Mouse (Mus musculus): Measurements from ENCODE around the gene Rnpc3.
A peak's percentile ranks its signal among the peaks of the same experiment; 100 is the strongest.

Rnpc3 gene

GRCm38 (mm10) chr3:113629606-113630359, at the start of gene Rnpc3:
Gene Rnpc3, minus strand, starts transcription at chr3:113630149.
- peak; percentile 96 to 98 for DNase-seq (ENCODE audit: low spot score in 2 of 2)

GRCm38 (mm10) chr3:113656940-113657339, 27.0 kb upstream of the Rnpc3 start:
- peak in 1 of 2 experiments; percentile 22 for DNase-seq (ENCODE audit: low spot score in 2 of 2)

- no peak for DNase-seq (ENCODE audit: low spot score in 2 of 2)
Measured at GRCm38 (mm10) chr3:113654335-113654734, 24.4 kb upstream of the Rnpc3 start.

- peak in 1 of 2 experiments; percentile 28 for DNase-seq (ENCODE audit: low spot score in 2 of 2)
Measured at GRCm38 (mm10) chr3:113651386-113651785, 21.4 kb upstream of the Rnpc3 start.

- DNase-seq (ENCODE audit: low spot score in 2 of 2): no peak
Measured at GRCm38 (mm10) chr3:113639545-113639944, 9.6 kb upstream of the Rnpc3 start.

GRCm38 (mm10) chr3:113634220-113634619, 4.3 kb upstream of the Rnpc3 start:
- no peak for DNase-seq (ENCODE audit: low spot score in 2 of 2)

- no peak for DNase-seq (ENCODE audit: low spot score in 2 of 2)
Measured at GRCm38 (mm10) chr3:113631611-113632010, 1.7 kb upstream of the Rnpc3 start.

- no peak for DNase-seq (ENCODE audit: low spot score in 2 of 2)
Measured at GRCm38 (mm10) chr3:113630564-113630963, 615 bp upstream of the Rnpc3 start.

GRCm38 (mm10) chr3:113606599-113606998, 23.4 kb downstream of the Rnpc3 start, which contains the start of gene Amy1:
Gene Amy1, minus strand, starts transcription at chr3:113606699.
- no peak for DNase-seq (ENCODE audit: low spot score in 2 of 2)

- no peak for DNase-seq (ENCODE audit: low spot score in 2 of 2)
Measured at GRCm38 (mm10) chr3:113590844-113591243, 39.1 kb downstream of the Rnpc3 start.

- DNase-seq (ENCODE audit: low spot score in 2 of 2): no peak
Measured at GRCm38 (mm10) chr3:113574578-113574977, 55.4 kb downstream of the Rnpc3 start.

- DNase-seq (ENCODE audit: low spot score in 2 of 2): no peak
Measured at GRCm38 (mm10) chr3:113574138-113574537, 55.8 kb downstream of the Rnpc3 start.

GRCm38 (mm10) chr3:113572158-113572557, 57.8 kb downstream of the Rnpc3 start:
- no peak for DNase-seq (ENCODE audit: low spot score in 2 of 2)

Data from right cerebral cortex, postnatal 10 days (tissue).